Mouse (Mus musculus) megakaryocyte, adult 5-6 weeks (primary cell): ENCODE results near the gene Adamts4. TPM values are rescaled to one million over a fixed set of nuclear protein-coding genes. Genes with fewer than 3 reads are reported as not detected.

Experiments used
- ATAC-seq: 2 replicates; pipeline ENCODE4 v1.8.0; 2016; ENCODE audit warnings: mild to moderate bottlenecking, inconsistent platforms; ENCODE audit not compliant: poor library complexity, severe bottlenecking
- total RNA-seq, 2 experiments: library from RNA; stranded (forward) in 1 of 2; stranded (reverse) in 1 of 2; fragments of 153-499, 151-499 nt in 1 of 2; fragments of 221-1000, 200-1000 nt in 1 of 2; gene quantifications; 2 replicates each; pipeline versions ENCODE4 v1.2.3 to v1.2.4; 2015 to 2017

Adamts4 gene
- total RNA-seq, 2 experiments from 2014 or later, result not detected

DNA sequence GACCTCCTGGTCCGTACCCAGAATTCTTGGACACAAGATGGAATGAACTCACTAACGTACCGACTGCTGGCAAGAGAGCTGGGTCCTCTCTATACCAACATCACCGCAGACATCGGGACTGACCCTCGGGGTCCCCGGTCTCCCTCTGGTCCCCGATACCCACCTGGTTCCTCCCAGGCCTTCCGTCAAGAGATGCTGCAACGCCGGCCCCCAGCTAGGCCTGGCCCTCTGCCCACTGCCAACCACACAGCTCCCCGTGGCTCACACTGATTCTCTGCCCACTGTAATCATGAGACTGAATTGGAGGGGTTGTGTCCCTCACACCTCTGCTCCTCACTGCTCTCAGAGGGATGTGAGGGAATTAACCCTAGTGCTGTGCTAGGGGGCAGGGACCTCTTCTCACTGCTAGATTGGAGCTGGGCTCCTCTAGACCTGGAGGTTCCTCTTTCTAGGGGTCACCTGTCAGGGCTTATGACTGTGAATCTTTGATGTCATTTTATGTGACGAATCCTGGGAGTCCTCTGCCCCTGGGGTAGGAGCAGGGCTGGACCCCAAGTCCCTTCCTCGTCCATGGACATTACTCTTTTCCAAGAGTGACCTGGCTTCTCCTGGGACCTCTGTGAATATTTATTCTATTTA, 26.0 kb downstream of the Adamts4 start:
- no peak for ATAC-seq

DNA sequence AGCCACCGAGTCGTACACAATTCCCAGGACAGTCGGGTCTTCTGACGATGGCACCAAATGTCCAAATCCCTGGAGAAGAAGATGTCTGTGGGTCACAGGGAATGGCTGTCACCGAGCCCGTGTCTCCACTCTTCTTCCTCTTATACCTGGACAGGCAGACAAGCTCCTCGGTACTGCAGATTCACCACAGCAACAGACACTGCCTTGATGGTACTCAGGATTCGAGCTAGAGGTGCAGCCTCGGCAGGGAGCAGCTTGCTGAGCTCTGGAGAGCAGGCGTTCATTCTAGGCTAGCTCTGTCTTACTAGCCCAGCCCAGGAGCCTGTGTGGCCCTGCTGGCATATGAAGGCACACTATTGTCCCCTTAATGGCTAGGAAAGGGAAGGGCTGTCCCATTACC, 27.5 kb downstream of the Adamts4 start:
- no peak for ATAC-seq

DNA sequence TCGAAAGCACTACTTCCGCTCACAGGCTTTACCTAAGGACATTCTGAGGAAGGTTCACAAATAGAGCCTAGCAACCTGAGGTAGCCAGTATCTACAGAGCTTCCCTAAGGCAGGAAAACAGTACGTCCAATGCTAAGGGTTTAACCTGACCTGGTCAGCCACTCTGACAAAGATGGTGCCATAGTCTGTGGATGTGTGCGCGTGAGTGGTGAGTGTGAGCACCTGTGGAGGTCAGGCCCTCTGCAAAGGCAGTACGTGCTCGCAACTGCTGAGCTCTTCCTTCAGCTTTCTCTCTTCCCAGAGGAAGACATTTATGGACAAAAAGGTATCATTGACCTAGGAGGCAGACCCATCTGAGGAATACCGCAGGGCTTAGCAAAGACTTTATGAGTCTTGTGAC, 28.2 kb downstream of the Adamts4 start:
- ATAC-seq, result no peak

DNA sequence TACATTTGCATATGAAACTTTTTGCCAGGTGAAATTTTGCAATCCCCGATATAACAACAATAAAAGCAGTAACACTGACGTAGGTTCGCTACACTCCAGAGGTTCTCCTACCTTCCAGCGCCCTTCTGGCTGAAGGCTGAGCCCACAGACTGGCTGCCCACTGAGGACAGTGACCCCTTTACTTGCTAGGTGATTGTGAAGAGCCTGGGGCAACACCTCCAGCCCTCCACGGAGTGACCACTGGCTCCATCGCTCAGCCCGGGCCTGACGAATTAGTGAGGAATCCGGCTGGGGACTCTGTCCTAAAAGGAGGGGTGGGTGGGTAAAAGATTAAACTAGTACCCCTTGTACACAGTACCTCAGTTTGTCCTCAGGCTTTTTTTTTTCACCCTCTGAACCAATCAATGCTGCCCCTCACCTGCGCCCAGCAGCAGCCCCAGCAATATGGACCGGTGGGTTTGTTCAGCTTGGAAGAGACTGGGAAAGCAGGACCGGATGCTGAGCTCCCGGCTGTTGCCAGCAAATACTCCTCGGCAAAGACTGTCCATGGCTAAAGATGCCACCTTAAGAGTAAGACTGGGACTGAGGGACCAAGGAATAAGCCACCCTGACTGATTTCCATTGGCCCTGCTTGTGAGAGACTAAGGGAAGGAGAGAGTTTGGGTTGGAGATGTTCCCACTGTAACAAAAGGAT, 28.9 kb downstream of the Adamts4 start:
- no peak for ATAC-seq

DNA sequence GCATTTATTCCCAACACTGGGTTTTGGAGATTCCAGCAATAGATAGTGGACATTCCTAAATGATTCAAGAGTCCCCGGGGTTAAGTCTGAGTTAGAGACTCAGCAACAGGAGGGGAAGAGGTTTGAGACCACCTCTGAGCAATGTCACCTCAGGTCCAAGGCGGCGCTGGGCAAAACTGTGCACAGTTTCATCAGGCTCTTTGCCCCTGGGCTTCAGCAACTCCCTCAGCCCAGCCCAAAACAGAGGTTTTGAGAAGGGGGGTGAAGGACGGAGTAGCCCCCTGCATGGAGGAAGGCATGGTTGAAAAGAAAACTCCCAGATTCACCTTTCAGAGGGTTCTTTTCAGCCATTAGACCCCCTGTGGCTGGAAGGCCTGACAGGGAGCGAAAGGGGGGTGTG, 29.5 kb downstream of the Adamts4 start:
- ATAC-seq, result no peak

DNA sequence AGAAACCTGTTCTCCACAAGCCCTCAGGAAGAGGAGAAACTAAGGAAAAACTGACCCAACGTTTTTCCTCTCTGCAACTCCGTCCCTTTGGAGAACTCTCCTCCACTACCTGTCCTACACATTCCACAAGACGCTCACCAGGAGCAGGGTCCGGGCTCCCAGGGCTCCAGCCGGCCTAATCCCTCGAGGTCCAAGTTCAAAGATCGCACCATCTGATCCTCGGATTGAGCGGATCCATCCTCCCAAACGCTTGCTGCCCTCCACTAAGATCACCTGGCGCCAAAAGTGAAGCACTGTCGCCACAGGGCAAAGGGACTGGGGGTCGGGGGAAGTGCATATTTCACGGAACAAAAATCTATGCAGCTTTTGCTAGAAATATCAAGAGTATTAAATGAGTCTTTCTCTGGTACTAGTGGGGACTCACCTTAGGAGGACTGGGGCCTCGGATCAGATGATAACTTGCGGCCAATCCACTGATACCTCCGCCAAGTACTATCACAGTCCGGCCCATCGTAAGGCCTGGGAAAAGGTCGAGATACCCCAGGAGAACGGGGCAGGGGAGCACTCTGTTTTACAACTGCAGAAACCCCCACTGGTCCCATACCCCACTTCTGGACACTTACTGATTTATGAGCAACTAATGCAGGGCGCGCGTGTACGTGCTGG, 30.2 kb downstream of the Adamts4 start:
- peak; percentile 6 for ATAC-seq

DNA sequence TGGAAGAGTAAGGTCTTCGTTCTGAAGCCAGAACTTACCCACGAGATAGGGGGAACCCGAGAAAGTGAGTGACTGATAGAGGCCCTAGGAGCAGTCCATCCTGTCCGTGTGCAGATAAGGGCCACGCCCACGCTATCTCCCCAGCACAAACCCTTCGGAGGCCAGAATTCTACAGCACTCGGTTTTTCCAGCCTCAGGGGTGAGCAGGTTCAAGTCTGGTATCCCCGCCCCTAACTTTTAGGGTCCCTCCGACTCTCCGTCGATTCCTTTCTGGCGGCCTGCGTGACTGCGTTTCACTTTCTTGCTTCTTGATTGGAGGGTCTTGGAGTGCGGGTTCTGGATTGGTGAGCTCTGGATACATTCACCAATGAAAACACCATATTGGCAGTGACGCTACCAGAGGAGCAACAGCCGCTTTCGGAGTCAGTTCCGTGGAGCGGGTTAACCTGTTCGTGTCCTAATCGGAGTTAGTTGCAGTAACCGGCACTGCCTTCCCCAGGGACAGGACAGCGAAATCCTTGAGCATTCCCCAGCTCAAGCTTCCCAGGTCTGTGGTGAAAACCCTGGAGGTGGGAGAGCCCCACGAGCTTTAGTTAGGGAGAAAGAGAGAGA, 30.8 kb downstream of the Adamts4 start, which contains the start of gene Ppox:
TSS of gene Ppox (minus strand) at position 271 of the 612 bp plus-strand sequence.
- peak; percentile 91 for ATAC-seq

DNA sequence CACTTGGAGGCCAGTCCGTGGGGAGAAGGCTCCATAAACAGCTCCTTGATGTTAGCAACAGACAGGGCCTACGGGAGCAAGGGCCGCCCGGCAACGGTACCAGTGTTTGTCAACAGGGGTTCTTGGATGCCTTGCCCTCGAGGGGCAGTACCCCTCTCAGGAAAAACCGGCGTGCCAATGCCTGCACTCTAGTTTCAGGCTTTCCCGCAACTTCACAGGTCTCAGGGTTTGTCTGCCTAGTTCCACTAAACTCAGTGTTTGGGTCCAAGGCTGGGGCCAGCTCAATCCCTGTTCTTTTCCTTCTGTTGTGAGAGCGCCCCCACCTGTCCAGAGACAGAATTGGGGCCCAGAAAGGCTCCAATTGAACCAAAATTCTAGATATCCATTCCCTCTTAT, 31.3 kb downstream of the Adamts4 start:
- peak; percentile 62 for ATAC-seq

DNA sequence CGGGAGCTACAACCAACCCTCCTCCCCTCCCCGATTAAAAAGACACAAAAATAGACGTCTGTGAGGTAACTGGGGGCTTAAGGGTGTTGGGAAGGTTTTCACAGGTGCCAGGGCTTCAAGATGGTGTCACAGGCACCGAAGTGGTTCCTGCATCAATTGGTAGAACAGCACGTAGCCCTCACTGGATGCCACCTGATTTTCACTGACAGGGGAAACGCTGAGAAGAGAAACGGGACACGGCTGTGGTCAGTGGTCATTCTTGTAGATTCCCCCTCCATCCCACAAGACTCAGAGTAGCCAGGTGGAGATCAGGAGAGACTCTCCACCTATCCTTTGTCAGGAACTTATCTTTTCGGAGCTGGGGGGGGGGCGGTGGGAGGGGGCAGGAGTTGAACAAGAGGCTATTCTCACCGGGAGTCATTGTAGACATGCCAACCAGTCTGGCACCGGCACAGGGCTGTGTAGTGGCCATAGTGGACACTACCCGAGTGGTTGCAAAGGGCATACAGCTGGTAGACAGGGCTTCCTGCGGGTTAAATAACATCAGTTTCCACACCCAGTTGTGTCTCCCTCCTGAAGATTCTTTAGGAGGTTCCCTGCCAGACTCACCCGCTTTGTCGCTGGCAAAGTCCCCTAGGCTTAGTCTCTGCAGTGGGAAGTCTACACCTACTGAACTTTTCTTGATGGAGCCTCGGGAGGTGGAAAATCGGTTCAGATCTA, 32.0 kb downstream of the Adamts4 start:
- no peak for ATAC-seq

DNA sequence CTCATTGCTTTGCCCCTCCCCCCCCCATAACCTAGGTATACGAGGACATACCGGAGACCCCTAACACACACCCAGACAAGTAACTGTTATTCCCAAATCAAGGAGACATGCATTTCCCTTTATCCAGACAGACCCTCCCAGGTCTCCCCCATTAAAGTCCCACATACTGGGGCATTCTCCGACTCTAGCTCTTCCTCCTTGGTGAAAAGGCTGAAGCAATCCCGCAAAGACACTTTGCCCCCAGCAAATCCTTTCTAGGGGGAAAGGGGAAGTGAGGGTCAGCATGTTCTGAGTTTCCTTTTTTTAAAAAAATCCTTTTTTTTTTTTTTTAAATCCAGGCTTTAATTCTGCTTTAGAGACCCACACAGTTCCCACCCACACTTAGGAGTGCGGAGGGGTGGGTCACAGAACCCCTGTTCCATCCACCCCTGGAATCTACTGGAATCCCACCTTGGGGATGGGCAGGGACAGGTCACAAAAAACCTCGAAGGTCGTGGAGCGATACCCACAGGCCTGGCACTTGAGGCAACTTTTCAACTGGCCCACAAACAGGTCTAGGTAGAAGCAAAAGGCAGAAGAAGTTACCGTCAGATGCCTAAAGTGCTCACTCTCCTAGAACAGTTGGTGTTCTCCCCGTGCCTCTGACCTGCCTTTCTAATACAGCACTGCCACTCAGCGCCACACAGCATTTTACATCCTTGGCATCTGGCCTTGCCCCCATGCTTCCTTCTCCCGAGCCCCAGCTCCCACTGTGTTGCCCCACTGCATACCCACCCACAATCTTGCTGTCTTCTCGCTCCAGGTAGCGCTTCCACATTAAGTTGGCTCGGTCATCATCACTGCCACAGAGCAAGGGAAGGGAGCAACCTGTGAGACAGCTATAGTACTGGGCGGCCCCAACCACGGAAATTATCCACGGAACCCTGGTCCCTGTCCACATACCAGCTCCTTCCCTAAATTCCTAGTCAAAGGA, 33.3 kb downstream of the Adamts4 start:
- ATAC-seq, result no peak

DNA sequence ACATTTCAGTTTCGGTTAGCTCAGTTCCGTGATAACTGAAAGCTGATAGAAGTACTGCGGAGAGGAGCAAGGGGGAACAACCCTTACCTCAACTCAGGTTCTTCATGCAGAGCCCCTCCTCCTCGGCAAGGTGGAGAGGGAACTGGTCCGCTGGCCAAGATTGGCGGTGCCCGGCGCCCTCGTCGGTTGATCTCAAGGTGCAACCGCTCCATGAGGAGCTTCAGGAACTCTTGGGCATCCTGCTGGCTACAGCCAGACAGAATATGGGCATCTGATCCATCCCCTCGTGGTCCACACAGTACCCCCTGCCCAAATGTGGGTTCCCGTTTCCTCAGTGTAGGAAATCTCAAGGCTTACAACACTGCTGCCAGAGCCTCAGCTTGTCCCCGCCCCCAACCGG, 34.3 kb downstream of the Adamts4 start:
- ATAC-seq, result no peak

DNA sequence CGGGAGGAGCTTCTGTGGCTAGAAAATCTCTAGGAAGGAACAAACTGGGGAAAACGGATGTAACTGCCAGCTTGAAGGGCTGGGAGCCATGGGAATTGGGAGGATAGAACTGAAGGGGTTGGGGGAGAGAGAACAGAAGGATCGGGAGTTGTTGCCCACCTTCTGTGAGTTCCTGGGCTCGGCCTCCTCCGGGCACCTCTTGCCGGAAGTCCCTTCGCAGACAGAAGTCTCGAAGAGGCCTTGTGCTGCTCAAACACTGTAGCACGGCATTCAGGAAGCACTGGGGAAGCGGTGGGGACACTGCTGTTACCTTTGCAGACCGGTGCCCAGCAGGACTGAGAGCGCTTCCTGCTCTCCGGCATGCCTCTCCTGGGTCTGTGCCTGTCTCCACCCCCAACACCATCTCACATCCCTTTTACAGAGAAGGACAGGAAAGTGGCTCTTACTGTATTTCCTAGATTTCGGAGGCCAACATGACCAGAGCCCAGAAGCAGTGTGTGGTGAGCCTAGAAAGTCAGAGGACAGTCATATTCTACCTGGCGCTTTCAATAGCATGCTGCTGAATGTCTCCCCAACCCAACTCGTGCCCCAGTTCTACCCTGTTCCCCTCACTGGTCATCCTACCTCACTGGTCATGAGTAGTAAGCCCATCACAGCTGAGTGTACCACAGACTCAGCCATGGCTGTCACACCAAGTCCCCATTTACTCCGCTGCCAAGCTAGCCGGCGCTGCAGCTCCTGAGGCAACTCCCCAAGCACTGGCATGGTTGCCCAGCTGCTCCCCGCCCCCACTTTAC, 35.1 kb downstream of the Adamts4 start:
- no peak for ATAC-seq

DNA sequence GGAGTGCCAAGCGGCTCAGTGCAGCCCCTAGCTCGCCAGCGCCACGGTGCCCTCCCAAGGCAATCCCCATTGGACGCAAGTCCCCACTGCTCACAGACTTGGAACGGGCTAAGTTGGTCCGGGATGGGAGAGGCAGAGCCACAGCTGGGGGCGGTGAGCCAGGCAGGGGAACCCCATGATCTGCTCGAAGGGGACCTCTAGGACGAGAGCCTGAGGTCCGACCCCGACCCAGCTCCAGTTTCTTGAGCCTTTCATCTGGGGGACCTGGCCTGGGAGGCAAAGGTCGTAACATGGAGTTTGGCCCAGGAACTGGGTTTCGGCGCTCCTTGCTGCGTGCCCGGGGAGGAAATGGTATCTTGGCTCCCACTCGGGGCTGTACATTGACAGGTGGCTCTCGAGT, 36.3 kb downstream of the Adamts4 start:
- ATAC-seq, result no peak

DNA sequence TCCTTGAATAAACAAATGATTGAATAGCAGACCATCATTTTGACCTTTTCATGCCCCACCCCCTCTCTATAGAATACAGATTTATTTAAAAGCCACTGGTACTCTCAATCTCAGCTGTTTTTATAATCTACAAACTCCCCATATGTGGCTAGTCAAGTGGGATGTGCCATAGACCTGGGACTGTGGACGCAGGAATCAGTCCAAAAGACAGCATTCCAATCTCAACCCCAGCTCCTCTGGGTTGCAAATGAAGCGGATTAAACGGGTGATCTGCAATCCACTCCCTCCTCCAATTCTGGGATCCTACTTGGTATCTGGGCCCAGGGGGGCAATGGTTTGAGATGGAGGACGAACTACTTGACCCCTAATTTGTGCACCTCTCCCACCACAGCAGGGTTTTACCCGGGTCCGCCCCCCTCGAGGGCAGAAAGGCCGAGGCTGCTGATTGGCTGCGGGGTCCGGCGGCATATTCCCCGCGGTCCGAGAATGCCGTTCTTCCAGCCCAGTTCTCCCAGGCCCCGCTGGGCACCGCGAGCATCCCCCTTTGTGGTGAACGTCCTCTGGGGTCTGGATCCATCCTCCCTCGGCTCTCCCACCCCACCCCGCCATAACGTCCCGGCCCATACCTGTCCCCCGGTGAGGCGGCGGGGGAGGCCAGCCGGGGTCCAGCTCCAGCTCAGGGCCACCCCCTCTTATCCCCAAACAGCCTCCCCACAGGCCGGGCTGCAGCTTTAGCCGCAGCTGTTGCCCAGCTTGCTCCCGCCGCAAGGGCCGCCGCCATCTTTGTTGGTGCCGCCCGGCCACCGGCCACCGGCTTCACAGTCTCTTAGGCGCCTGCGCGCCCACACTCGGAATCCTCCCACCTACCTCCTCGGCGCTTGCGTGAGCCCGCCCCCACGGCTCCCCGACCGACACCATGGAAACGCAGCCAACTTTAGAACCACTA, 37.2 kb downstream of the Adamts4 start, which contains the start of gene Usp21:
TSS of gene Usp21 (minus strand) at position 856 of the 946 bp plus-strand sequence.
- ATAC-seq, result peak; percentile 99

DNA sequence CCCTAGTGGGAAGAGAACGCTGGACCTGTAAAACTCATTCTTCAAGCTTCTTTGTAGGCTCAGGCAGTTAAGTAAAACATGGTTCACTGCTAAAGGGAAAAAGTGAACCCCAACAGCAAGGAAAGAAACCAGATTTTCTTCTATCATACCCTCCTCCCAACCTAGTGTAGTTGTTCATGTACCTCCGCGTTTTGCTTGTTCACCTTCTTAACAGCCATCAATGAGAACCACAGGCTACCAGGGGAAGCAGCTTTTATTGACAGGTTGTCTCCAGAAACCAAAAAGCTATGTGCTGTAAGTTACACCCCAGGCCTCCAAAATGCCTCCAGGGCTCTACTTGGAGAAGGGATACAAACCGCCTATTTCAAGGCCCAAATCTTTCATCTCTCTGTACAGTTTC, 38.1 kb downstream of the Adamts4 start:
- ATAC-seq, result no peak

DNA sequence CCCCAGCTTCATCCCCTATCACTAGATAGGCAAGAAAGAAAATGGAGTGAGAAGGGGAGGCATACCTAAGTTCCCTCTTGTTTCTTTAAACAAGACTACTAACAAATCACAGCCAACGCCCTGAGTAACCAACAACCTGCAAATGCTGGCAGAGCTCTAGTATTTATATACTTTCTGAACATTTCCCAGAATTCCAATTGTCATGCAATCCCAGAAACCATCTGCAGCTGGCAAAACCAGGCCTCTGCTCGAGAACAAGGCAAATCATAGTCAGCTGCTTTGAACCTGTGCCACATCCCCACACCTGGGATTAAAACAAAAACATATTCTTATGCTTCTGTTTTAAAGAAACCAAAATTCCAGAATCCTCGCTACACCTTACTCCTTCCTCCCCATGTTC, 43.1 kb downstream of the Adamts4 start:
- ATAC-seq, result no peak

DNA sequence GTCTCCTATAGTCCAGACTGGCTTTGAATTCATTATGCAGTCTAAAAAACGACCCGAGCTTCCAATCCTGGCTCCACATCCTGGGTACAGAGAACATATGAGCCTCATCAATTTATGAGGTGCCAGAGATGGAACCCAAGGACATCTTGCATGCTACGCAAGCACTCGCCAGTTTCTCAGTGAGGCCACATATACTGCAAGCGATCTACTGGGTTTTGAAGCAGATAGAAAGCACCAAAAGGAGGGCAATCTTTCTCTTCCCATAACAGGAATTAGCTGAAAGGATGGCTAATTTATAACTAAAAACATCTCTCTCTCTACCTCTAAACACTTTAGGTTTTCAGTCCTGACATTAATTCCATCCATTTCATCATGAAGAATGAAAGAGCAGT, 43.7 kb downstream of the Adamts4 start:
- no peak for ATAC-seq
